Mouse (Mus musculus): Measurements from ENCODE around the gene Macrod1. TPM values are rescaled to one million over a fixed set of nuclear protein-coding genes. Genes with fewer than 3 reads are reported as not detected.

Gene Macrod1
- 22.1 and 26.6 TPM in 2 replicates for polyA plus RNA-seq (2015; fragmentation: Nextera tagmentation; extraction: Ambion mirVana)

GRCm38 (mm10) chr19:7056248-7057087 is at the start of gene Macrod1:
Gene Macrod1 (plus strand): TSS chr19:7056810.
- ATAC-seq (ENCODE audit: insufficient number of reproducible peaks, low FRiP score, low TSS enrichment, low read depth) = peak; percentile 75
- Histone ChIP-seq H3K4me2 (replicated peaks) (peak within 1 kb of the TSS; percentile 100), H3K27me3 (no peaks in the 10 kb centered on the region), H3K9me3 (replicated peaks) (no peaks in the 10 kb centered on the region), H3K9ac (peak within 1 kb of the TSS; percentile 59), H3K27ac (replicated peaks) (peak within 1 kb of the TSS; percentile 72), H3K4me3 (replicated peaks) (peak within 1 kb of the TSS; percentile 74), H3K4me1 (peaks cover 34% of the 10 kb centered on the region), H3K36me3 (no peaks in the 10 kb centered on the region)
- WGBS = 1% methylated on average over 67 of the region's 72 CpGs

- Histone ChIP-seq H3K4me3 (replicated peaks) (no peak overlapping the region), H3K4me1 (no peaks in the 10 kb centered on the region), H3K4me2 (replicated peaks) (no peak overlapping the region), H3K9ac (no peak overlapping the region), H3K27me3 (no peaks in the 10 kb centered on the region), H3K9me3 (replicated peaks) (no peaks in the 10 kb centered on the region), H3K36me3 (no peaks in the 10 kb centered on the region), H3K27ac (replicated peaks) (0 out of 2 replicates have a peak overlapping the region, but pooled peaks have one; percentile 17)
- WGBS = 79% methylated on average over 9 of the region's 9 CpGs
- ATAC-seq (ENCODE audit: insufficient number of reproducible peaks, low FRiP score, low TSS enrichment, low read depth) = no peak; the same call in 1 of the 2 replicates
Observed at GRCm38 (mm10) chr19:7006892-7007593, 49.6 kb upstream of the Macrod1 start.

GRCm38 (mm10) chr19:7012426-7012825 is 44.2 kb upstream of the Macrod1 start:
- no peak overlapping the region for H3K9ac ChIP-seq
- no peaks in the 10 kb centered on the region for H3K9me3 ChIP-seq (replicated peaks)
- no peaks in the 10 kb centered on the region for H3K4me1 ChIP-seq
- H3K27ac ChIP-seq (replicated peaks) = no peak overlapping the region
- ATAC-seq (ENCODE audit: insufficient number of reproducible peaks, low FRiP score, low TSS enrichment, low read depth) = no peak
- no peak overlapping the region for H3K4me2 ChIP-seq (replicated peaks)
- no peaks in the 10 kb centered on the region for H3K36me3 ChIP-seq
- 80% methylated on average over 4 of the region's 4 CpGs for WGBS
- no peak overlapping the region for H3K4me3 ChIP-seq (replicated peaks)
- no peaks in the 10 kb centered on the region for H3K27me3 ChIP-seq

- no peaks in the 10 kb centered on the region for H3K27me3 ChIP-seq
- no peak overlapping the region for H3K4me2 ChIP-seq (replicated peaks)
- no peaks in the 10 kb centered on the region for H3K4me1 ChIP-seq
- no peak overlapping the region for H3K4me3 ChIP-seq (replicated peaks)
- ATAC-seq (ENCODE audit: insufficient number of reproducible peaks, low FRiP score, low TSS enrichment, low read depth) = no peak
- WGBS = 86% methylated on average over 9 of the region's 9 CpGs
- H3K9me3 ChIP-seq (replicated peaks) = no peaks in the 10 kb centered on the region
- H3K9ac ChIP-seq = no peak overlapping the region
- H3K36me3 ChIP-seq = peaks cover 7% of the 10 kb centered on the region; the same call in 1 of the 2 replicates
- H3K27ac ChIP-seq (replicated peaks) = no peak overlapping the region
Observed at GRCm38 (mm10) chr19:7013984-7014383, 42.6 kb upstream of the Macrod1 start.

- H3K36me3 ChIP-seq = peaks cover 13% of the 10 kb centered on the region
- no peaks in the 10 kb centered on the region for H3K9me3 ChIP-seq (replicated peaks)
- no peak for ATAC-seq (ENCODE audit: insufficient number of reproducible peaks, low FRiP score, low TSS enrichment, low read depth)
- no peaks in the 10 kb centered on the region for H3K4me1 ChIP-seq
- WGBS = 90% methylated on average over 20 of the region's 20 CpGs
- H3K9ac ChIP-seq = no peak overlapping the region
- H3K27me3 ChIP-seq = no peaks in the 10 kb centered on the region
- H3K4me3 ChIP-seq (replicated peaks) = no peak overlapping the region
- no peak overlapping the region for H3K27ac ChIP-seq (replicated peaks)
- H3K4me2 ChIP-seq (replicated peaks) = no peak overlapping the region
Observed at GRCm38 (mm10) chr19:7014481-7015135, 42.0 kb upstream of the Macrod1 start.

- no peak overlapping the region for H3K27ac ChIP-seq (replicated peaks)
- 78% methylated on average over 12 of the region's 12 CpGs for WGBS
- H3K9me3 ChIP-seq (replicated peaks) = no peaks in the 10 kb centered on the region
- H3K9ac ChIP-seq = no peak overlapping the region
- H3K36me3 ChIP-seq = peaks cover 44% of the 10 kb centered on the region
- H3K4me1 ChIP-seq = no peaks in the 10 kb centered on the region
- H3K4me3 ChIP-seq (replicated peaks) = no peak overlapping the region
- no peaks in the 10 kb centered on the region for H3K27me3 ChIP-seq
- no peak overlapping the region for H3K4me2 ChIP-seq (replicated peaks)
- no peak for ATAC-seq (ENCODE audit: insufficient number of reproducible peaks, low FRiP score, low TSS enrichment, low read depth)
Observed at GRCm38 (mm10) chr19:7017541-7018457, 38.8 kb upstream of the Macrod1 start.

GRCm38 (mm10) chr19:7018546-7018945 is 38.1 kb upstream of the Macrod1 start:
- H3K36me3 ChIP-seq = peaks cover 51% of the 10 kb centered on the region
- H3K9me3 ChIP-seq (replicated peaks) = no peaks in the 10 kb centered on the region
- H3K27ac ChIP-seq (replicated peaks) = no peak overlapping the region; the same call in 1 of the 2 replicates
- no peak overlapping the region for H3K4me3 ChIP-seq (replicated peaks)
- H3K4me2 ChIP-seq (replicated peaks) = no peak overlapping the region
- 81% methylated on average over 11 of the region's 11 CpGs for WGBS
- no peak overlapping the region for H3K9ac ChIP-seq
- H3K4me1 ChIP-seq = no peaks in the 10 kb centered on the region
- ATAC-seq (ENCODE audit: insufficient number of reproducible peaks, low FRiP score, low TSS enrichment, low read depth) = no peak
- H3K27me3 ChIP-seq = no peaks in the 10 kb centered on the region

GRCm38 (mm10) chr19:7019191-7019590 is 37.4 kb upstream of the Macrod1 start, which contains the start of gene Fermt3:
Gene Fermt3 (minus strand): TSS chr19:7019469.
- WGBS = 76% methylated on average over 5 of the region's 5 CpGs
- Histone ChIP-seq H3K27ac (replicated peaks) (no peak within 1 kb of the TSS; the same call in 1 of the 2 replicates), H3K36me3 (peaks cover 56% of the 10 kb centered on the region), H3K27me3 (no peaks in the 10 kb centered on the region), H3K9ac (no peak within 1 kb of the TSS), H3K4me2 (replicated peaks) (no peak within 1 kb of the TSS), H3K4me3 (replicated peaks) (no peak within 1 kb of the TSS), H3K9me3 (replicated peaks) (no peaks in the 10 kb centered on the region), H3K4me1 (no peaks in the 10 kb centered on the region)
- ATAC-seq (ENCODE audit: insufficient number of reproducible peaks, low FRiP score, low TSS enrichment, low read depth) = no peak

GRCm38 (mm10) chr19:7020224-7020641 is 36.4 kb upstream of the Macrod1 start:
- Histone ChIP-seq H3K9me3 (replicated peaks) (no peaks in the 10 kb centered on the region), H3K36me3 (peaks cover 66% of the 10 kb centered on the region), H3K4me3 (replicated peaks) (no peak overlapping the region), H3K9ac (no peak overlapping the region), H3K4me2 (replicated peaks) (no peak overlapping the region), H3K27me3 (no peaks in the 10 kb centered on the region), H3K27ac (replicated peaks) (no peak overlapping the region), H3K4me1 (no peaks in the 10 kb centered on the region)
- ATAC-seq (ENCODE audit: insufficient number of reproducible peaks, low FRiP score, low TSS enrichment, low read depth) = 0 out of 2 replicates have a peak, but pooled peaks have one; percentile 41
- 49% methylated on average over 3 of the region's 3 CpGs for WGBS

- Histone ChIP-seq H3K4me3 (replicated peaks) (no peak overlapping the region), H3K27ac (replicated peaks) (no peak overlapping the region)
- WGBS = 94% methylated on average over 5 of the region's 5 CpGs
Observed at GRCm38 (mm10) chr19:7029531-7029930, 27.1 kb upstream of the Macrod1 start.

More at GRCm38 (mm10) chr19:7029531-7029930, 27.1 kb upstream of the Macrod1 start:
- H3K9ac ChIP-seq = no peak overlapping the region
- no peak for ATAC-seq (ENCODE audit: insufficient number of reproducible peaks, low FRiP score, low TSS enrichment, low read depth)
- peaks cover 90% of the 10 kb centered on the region for H3K36me3 ChIP-seq
- H3K9me3 ChIP-seq (replicated peaks) = no peaks in the 10 kb centered on the region
- H3K27me3 ChIP-seq = no peaks in the 10 kb centered on the region
- H3K4me1 ChIP-seq = no peaks in the 10 kb centered on the region
- H3K4me2 ChIP-seq (replicated peaks) = no peak overlapping the region

Measured in embryonic facial prominence, embryonic 15.5 days (tissue).